Mouse (Mus musculus) stomach, postnatal 0 days (tissue): Measurements from ENCODE around the gene Podxl2. TPM values are rescaled to one million over a fixed set of nuclear protein-coding genes. Genes with fewer than 3 reads are reported as not detected.

ENCODE experiments used
- ATAC-seq: fragments of 200-750 bp; cut with Nextera tagmentation; 2 replicates; pipeline ENCODE4 v1.8.0; 2017; ENCODE audit not compliant: low FRiP score, low TSS enrichment
- DNase-seq: peaks from one replicate; pipeline ENCODE4 v3.0.0-alpha.2; 2016; ENCODE audit warnings: low spot score
- H3K27ac ChIP-seq: fragments of 300-500 bp; sonication (generic); replicated peaks from 2 replicates; pipeline ENCODE4 v1.5.1; 2014; ENCODE audit warnings: mild to moderate bottlenecking, control low read depth
- H3K27me3 ChIP-seq: fragments of 300-500 bp; sonication (generic); 2 replicates; pipeline ENCODE4 v1.6.1; 2014; ENCODE audit warnings: low read length; ENCODE audit not compliant: control insufficient read depth, insufficient read depth
- H3K36me3 ChIP-seq: fragments of 300-500 bp; sonication (generic); 2 replicates; pipeline ENCODE4 v1.6.1; 2014; ENCODE audit warnings: low read length, mixed read lengths; ENCODE audit not compliant: control insufficient read depth, insufficient read depth
- H3K4me1 ChIP-seq: fragments of 300-500 bp; sonication (generic); replicated peaks from 2 replicates; pipeline ENCODE4 v1.6.1; 2014; ENCODE audit warnings: antibody characterized with exemption; ENCODE audit not compliant: control insufficient read depth, insufficient read depth
- H3K4me2 ChIP-seq: fragments of 300-500 bp; sonication (generic); replicated peaks from 2 replicates; pipeline ENCODE4 v1.6.1; 2014; ENCODE audit warnings: low read depth, mild to moderate bottlenecking, control low read depth, moderate library complexity
- H3K4me3 ChIP-seq: fragments of 300-500 bp; sonication (generic); 2 replicates; pipeline ENCODE4 v1.5.1; 2014; ENCODE audit warnings: low read depth, low read length, control low read depth
- H3K9ac ChIP-seq: fragments of 300-500 bp; sonication (generic); 2 replicates; pipeline ENCODE4 v1.6.1; 2014; ENCODE audit warnings: mild to moderate bottlenecking, low read length, control low read depth, mixed read lengths
- H3K9me3 ChIP-seq: fragments of 300-500 bp; sonication (generic); 2 replicates; pipeline ENCODE4 v1.6.1; 2016; ENCODE audit warnings: low read length; ENCODE audit not compliant: control insufficient read depth
- CTCF ChIP-seq: IDR thresholded peaks from 2 replicates; pipeline ENCODE4 v1.5.1; 2016; ENCODE audit warnings: antibody characterized with exemption, low read depth, mild to moderate bottlenecking, moderate library complexity
- EP300 ChIP-seq: optimal IDR thresholded peaks from 2 replicates; pipeline ENCODE3; 2016; ENCODE audit warnings: antibody characterized with exemption
- WGBS: fragments of 180-500 bp; shearing (Covaris S2); extraction: QIAGEN DNeasy Blood & Tissue Kit; methylation state at CpG from one replicate; pipeline ENCODE4 v1.1.7; 2014; 5-methylcytosine and 5-hydroxymethylcytosine counted together
- polyA plus RNA-seq: library from polyadenylated mRNA; unstranded; fragments of >200 nt; fragmentation: Nextera tagmentation; extraction: Ambion mirVana; gene quantifications from 2 replicates; pipeline ENCODE4 v1.2.1, GENCODE M21; 2015

Gene Podxl2
- polyA plus RNA-seq, 1 experiment from 2014 or later = 31.4 TPM

DNA sequence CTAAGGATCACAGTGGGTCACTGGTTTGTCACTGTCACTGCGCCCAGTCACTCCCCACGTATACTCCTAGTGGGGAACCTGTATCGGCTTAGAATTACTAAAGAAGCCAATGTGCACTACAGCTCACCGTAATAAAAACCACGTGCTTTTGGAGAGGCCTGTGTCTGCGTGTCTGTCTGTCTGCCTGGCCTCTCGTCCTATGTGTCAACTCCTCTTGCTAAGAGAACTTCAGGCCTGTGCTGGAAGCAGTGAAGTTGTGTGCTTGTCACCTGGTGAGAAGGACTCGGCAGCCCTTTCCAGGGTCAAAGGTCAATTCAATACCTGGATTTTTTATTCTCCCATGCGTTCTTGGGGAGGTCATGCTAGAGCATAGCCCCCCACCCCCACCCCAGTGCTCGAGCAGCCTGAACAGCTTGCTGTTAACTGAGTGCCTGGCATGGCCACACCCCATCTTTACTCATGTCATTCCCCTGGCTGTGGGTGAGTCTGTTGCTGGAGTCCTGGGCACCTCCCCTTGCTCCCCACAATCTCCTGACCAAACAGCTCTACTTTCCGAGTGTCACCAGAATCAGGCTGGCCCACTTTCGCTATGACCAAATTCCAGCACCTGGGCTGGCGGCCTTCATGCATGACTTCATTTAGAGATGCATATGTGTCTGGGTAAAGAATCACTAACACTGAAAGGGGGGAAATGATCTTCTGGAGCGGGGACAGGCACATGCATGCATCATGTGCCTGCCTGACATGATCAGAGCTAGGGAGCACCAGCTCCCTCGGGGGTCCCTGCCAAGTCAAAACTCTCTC, 46.4 kb downstream of the Podxl2 start:
- no peak for TF ChIP-seq EP300
- TF ChIP-seq CTCF = no peak
- WGBS = 63% methylated on average over 15 of the region's 15 CpGs
- H3K9me3 ChIP-seq = no peaks in the 10 kb centered on the region

DNA sequence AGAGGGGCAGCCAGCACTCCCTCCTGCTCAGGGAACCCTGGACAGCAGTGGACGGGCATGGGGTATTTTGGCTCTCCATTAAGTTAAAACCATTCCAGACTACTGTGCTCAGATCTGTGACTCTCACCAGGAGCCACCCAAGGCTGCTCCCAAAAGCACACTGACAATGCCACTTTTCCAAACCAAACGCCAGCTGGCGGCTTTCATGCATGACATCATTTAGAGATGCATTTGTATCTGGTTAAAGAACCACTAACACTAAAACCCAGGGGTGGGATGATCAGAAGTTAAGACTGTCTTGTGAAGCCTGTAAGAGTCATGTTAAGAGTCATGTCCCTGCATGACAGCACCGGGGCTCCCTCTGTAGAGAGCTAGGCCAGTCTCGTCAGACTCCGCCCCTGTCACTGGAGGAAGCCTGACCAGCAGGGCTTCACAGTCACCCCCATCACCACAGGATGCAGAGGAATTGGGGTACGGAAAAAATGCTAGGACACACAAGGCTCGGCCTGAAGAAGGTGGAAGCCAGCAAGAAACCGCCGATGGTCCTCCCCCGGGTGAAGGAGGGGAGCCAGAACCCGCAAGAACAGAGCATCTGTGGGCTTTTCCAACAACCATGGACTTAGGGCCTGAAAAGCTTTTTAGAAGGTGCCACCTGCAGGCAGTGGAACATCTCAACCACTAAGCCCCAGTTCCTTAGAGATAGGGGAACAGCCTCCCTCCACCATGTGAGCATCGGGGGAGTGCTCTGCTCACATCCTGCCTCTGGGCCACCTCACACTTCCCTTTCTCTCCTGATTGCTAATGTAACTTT, 47.2 kb downstream of the Podxl2 start:
- H3K4me1 ChIP-seq = no peaks in the 10 kb centered on the region; the same call in 1 of the 2 replicates
- H3K27ac ChIP-seq = no peak overlapping the region
- TF ChIP-seq EP300 (no peak), CTCF (peak; percentile 23; the same call in 1 of the 2 replicates)
- ATAC-seq (no peak), DNase-seq (no peak)
- peaks cover 5% of the 10 kb centered on the region; the same call in 1 of the 2 replicates for H3K36me3 ChIP-seq
- H3K27me3 ChIP-seq = no peaks in the 10 kb centered on the region
- WGBS = 61% methylated on average over 13 of the region's 13 CpGs
- H3K9ac ChIP-seq = no peak overlapping the region
- no peak overlapping the region for H3K4me3 ChIP-seq
- H3K9me3 ChIP-seq = no peaks in the 10 kb centered on the region
- H3K4me2 ChIP-seq = no peak overlapping the region

More for the DNA sequence above, 46.4 kb downstream of the Podxl2 start:
- Histone ChIP-seq H3K4me2 (no peak overlapping the region), H3K27ac (no peak overlapping the region), H3K4me3 (no peak overlapping the region), H3K9ac (no peak overlapping the region), H3K4me1 (no peaks in the 10 kb centered on the region; the same call in 1 of the 2 replicates), H3K27me3 (no peaks in the 10 kb centered on the region), H3K36me3 (peaks cover 1% of the 10 kb centered on the region; the same call in 1 of the 2 replicates)
- no peak; the same call in 1 of the 2 replicates for ATAC-seq
- DNase-seq = no peak

DNA sequence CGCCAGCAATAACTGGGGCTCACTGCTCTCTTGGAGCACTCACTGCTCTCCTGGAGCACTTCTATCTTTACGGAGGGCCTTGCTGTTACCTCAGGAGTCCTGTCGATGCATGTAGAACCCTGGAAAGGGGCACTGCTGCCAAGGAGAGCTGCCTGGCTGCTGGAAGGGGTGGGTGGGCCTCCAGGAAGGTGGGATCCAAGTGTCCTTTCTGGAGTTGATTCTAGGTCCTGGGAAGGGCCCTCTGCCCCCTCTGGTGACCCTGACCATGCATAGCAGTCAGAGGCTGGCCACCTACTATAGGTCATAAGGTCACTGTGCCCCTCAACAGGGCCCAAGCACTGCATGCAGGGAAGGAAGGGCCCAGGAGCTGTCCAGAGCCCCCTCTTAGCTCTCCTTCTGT, 47.9 kb downstream of the Podxl2 start:
- H3K9ac ChIP-seq = no peak overlapping the region
- WGBS = 67% methylated on average over 3 of the region's 3 CpGs
- no peaks in the 10 kb centered on the region for H3K27me3 ChIP-seq
- 0 out of 2 replicates have a peak, but pooled peaks have one; percentile 6 for ATAC-seq
- H3K36me3 ChIP-seq = peaks cover 5% of the 10 kb centered on the region; the same call in 1 of the 2 replicates
- H3K9me3 ChIP-seq = no peaks in the 10 kb centered on the region
- no peak overlapping the region for H3K4me3 ChIP-seq
- no peaks in the 10 kb centered on the region; the same call in 1 of the 2 replicates for H3K4me1 ChIP-seq
- no peak overlapping the region for H3K4me2 ChIP-seq
- DNase-seq = no peak
- H3K27ac ChIP-seq = no peak overlapping the region
- no peak for TF ChIP-seq EP300
- TF ChIP-seq CTCF = no peak

DNA sequence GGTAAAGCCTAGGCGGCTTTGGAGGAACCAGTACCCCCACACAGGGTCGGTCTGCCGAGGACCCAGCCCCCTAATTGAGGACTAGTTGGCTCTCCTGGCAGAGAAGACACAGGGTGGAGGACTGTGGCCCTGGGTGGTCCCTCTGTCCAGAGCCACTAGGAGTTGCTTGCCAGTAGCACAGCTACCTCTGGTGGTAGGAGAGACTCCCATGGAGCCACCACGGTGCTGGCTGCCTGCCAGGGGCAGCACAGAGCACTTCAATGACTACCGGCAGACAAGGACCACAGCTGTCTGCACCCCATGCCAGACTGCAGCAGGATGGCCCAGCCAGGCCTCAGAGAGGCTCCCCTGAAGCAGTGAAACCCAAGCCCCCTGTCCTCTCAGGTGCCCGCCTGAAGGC, 48.3 kb downstream of the Podxl2 start:
- Histone ChIP-seq H3K4me3 (no peak overlapping the region), H3K9ac (0 out of 2 replicates have a peak overlapping the region, but pooled peaks have one; percentile 2), H3K27me3 (no peaks in the 10 kb centered on the region), H3K4me1 (no peaks in the 10 kb centered on the region; the same call in 1 of the 2 replicates), H3K27ac (0 out of 2 replicates have a peak overlapping the region, but pooled peaks have one; percentile 24), H3K9me3 (no peaks in the 10 kb centered on the region), H3K4me2 (no peak overlapping the region), H3K36me3 (peaks cover 5% of the 10 kb centered on the region; the same call in 1 of the 2 replicates)
- DNase-seq (peak; percentile 60), ATAC-seq (peak; percentile 47; the same call in 1 of the 2 replicates)
- TF ChIP-seq EP300 = no peak
- TF ChIP-seq CTCF = peak; percentile 77
- 30% methylated on average over 6 of the region's 6 CpGs for WGBS

DNA sequence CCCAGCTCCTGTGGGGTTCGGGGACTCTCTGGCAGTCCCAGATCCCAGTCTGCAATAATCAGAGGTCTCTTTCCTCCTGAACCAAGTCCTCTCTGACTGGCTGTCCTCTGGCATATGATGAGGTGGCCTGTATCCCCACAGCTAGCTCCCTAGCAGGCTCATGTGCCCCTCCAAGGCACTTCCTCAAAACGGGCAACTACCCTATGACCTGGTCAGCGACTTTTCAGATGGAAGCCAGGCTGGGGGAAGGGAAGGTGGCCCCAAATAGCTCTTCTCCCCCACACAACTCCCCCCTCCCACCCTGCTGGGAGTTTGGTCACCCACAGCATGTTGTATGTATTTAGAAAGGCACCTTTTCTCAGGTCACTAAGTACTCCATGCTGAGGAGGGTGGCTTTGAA, 48.8 kb downstream of the Podxl2 start:
- no peak for DNase-seq

More for the DNA sequence above, 48.8 kb downstream of the Podxl2 start:
- no peak overlapping the region for H3K9ac ChIP-seq
- H3K4me2 ChIP-seq = no peak overlapping the region
- no peaks in the 10 kb centered on the region for H3K27me3 ChIP-seq
- H3K27ac ChIP-seq = 0 out of 2 replicates have a peak overlapping the region, but pooled peaks have one; percentile 24
- no peak for ATAC-seq
- H3K9me3 ChIP-seq = no peaks in the 10 kb centered on the region
- WGBS = 58% methylated on average over 3 of the region's 3 CpGs
- H3K4me3 ChIP-seq = no peak overlapping the region
- H3K4me1 ChIP-seq = no peaks in the 10 kb centered on the region; the same call in none of the 2 replicates
- TF ChIP-seq CTCF = no peak
- no peak for TF ChIP-seq EP300
- peaks cover 5% of the 10 kb centered on the region; the same call in 1 of the 2 replicates for H3K36me3 ChIP-seq
